Mouse (Mus musculus) E14TG2a.4 (cell line): ENCODE results near the gene Ryr2.

ENCODE experiments used
- H3K27me3 ChIP-seq: 2 replicates; pipeline ENCODE4 v1.6.1; 2014; ENCODE audit warnings: low read length, control low read depth; ENCODE audit not compliant: insufficient read depth
- H3K36me3 ChIP-seq: 2 replicates; pipeline ENCODE4 v1.6.1; 2014; ENCODE audit warnings: low read length, control low read depth; ENCODE audit not compliant: insufficient read depth
- H3K4me1 ChIP-seq: replicated peaks from 2 replicates; pipeline ENCODE4 v1.6.1; 2014; ENCODE audit warnings: low read depth, low read length, control low read depth
- H3K4me3 ChIP-seq: replicated peaks from 2 replicates; pipeline ENCODE4 v1.5.1; 2014; ENCODE audit warnings: mild to moderate bottlenecking, low read length
- H3K9me3 ChIP-seq: 2 replicates; pipeline ENCODE4 v1.6.1; 2014; ENCODE audit warnings: low read length, control low read depth
- CTCF ChIP-seq: conservative IDR thresholded peaks from 2 replicates; pipeline ENCODE4 v1.5.1; 2014; ENCODE audit warnings: low read length
- NANOG ChIP-seq: IDR thresholded peaks from 2 replicates; pipeline ENCODE4 v1.6.1; 2014; ENCODE audit warnings: borderline replicate concordance, low read length, mixed read lengths
- POU5F1 ChIP-seq: IDR thresholded peaks from 2 replicates; pipeline ENCODE4 v1.6.1; 2014; ENCODE audit warnings: low read length, borderline replicate concordance

Gene Ryr2

DNA sequence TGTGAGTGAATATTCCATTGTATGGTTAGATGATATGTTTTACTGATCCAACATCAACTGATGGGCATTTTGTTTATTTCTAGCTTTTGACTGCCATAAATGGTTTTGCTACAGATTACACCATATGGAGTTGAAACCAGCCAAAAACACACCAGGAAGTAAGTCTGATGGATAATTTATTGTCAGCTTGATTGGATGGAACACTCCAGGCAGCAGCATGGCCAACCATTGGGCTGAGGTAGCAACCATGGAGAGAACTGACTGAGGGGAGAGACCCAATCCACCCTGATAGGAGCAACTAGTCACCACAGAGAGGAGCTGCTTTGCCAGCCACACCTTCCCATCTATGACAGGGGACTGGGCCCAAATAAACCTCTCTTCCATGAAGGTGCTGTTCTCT, 19.4 kb upstream of the Ryr2 start:
- H3K36me3 ChIP-seq, result no peaks in the 10 kb centered on the region
- H3K27me3 ChIP-seq, result no peaks in the 10 kb centered on the region
- TF ChIP-seq CTCF (no peak), POU5F1 (no peak), NANOG (no peak)
- H3K4me3 ChIP-seq, result no peak overlapping the region
- H3K9me3 ChIP-seq, result no peaks in the 10 kb centered on the region; the same call in 1 of the 2 replicates
- H3K4me1 ChIP-seq, result peaks cover 6% of the 10 kb centered on the region; the same call in 1 of the 2 replicates

DNA sequence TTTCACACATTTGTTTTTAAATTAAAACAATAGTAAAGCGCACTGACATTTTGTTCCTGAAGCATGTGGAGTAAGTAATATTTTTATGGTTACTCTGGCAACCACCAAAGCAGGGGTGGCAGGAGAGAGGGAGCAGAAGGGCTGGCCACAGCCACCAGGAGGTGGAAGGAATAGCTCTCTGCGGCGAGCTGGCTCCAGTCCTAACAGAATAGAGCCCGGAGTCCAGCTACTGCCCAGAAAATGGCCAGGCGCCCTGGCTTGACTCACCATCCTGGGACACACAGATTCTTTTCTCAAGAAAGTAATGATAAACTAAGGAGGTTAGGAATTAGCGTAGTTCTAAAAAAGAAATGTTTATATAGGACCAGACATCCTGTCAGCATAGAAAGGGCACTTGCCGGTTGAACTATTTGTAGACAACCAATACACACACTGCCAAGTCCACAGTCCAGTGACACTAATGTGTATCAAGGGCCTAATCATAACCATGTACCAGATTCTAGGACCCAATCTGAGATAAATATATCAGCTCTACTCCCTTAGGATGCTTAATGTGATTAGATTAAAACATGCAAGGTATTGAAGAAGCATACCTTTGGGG, 18.3 kb upstream of the Ryr2 start:
- H3K4me1 ChIP-seq, result peaks cover 6% of the 10 kb centered on the region; the same call in 1 of the 2 replicates
- no peaks in the 10 kb centered on the region for H3K36me3 ChIP-seq
- H3K9me3 ChIP-seq, result no peaks in the 10 kb centered on the region; the same call in 1 of the 2 replicates
- no peak overlapping the region for H3K4me3 ChIP-seq
- H3K27me3 ChIP-seq, result no peaks in the 10 kb centered on the region
- TF ChIP-seq CTCF, result no peak
- TF ChIP-seq POU5F1, result no peak
- no peak for TF ChIP-seq NANOG

- Histone ChIP-seq H3K36me3 (no peaks in the 10 kb centered on the region), H3K9me3 (no peaks in the 10 kb centered on the region), H3K4me3 (no peak overlapping the region), H3K27me3 (no peaks in the 10 kb centered on the region), H3K4me1 (peaks cover 5% of the 10 kb centered on the region)
- TF ChIP-seq CTCF (no peak), NANOG (no peak), POU5F1 (no peak)
Measured at GRCm38 (mm10) chr13:12115551-12115950, 8.8 kb upstream of the Ryr2 start.

- no peaks in the 10 kb centered on the region for H3K36me3 ChIP-seq
- H3K4me1 ChIP-seq, result peaks cover 5% of the 10 kb centered on the region
- TF ChIP-seq NANOG, result no peak
- no peak for TF ChIP-seq CTCF
- no peak for TF ChIP-seq POU5F1
- no peaks in the 10 kb centered on the region for H3K9me3 ChIP-seq
- no peak overlapping the region for H3K4me3 ChIP-seq
- no peaks in the 10 kb centered on the region for H3K27me3 ChIP-seq
Measured at GRCm38 (mm10) chr13:12114816-12115215, 8.1 kb upstream of the Ryr2 start.

GRCm38 (mm10) chr13:12108955-12109354, 2.2 kb upstream of the Ryr2 start:
- H3K9me3 ChIP-seq, result no peaks in the 10 kb centered on the region
- H3K4me3 ChIP-seq, result no peak overlapping the region
- H3K4me1 ChIP-seq, result peaks cover 18% of the 10 kb centered on the region
- peaks cover 22% of the 10 kb centered on the region for H3K27me3 ChIP-seq
- TF ChIP-seq CTCF (no peak), NANOG (no peak), POU5F1 (no peak)
- H3K36me3 ChIP-seq, result no peaks in the 10 kb centered on the region

DNA sequence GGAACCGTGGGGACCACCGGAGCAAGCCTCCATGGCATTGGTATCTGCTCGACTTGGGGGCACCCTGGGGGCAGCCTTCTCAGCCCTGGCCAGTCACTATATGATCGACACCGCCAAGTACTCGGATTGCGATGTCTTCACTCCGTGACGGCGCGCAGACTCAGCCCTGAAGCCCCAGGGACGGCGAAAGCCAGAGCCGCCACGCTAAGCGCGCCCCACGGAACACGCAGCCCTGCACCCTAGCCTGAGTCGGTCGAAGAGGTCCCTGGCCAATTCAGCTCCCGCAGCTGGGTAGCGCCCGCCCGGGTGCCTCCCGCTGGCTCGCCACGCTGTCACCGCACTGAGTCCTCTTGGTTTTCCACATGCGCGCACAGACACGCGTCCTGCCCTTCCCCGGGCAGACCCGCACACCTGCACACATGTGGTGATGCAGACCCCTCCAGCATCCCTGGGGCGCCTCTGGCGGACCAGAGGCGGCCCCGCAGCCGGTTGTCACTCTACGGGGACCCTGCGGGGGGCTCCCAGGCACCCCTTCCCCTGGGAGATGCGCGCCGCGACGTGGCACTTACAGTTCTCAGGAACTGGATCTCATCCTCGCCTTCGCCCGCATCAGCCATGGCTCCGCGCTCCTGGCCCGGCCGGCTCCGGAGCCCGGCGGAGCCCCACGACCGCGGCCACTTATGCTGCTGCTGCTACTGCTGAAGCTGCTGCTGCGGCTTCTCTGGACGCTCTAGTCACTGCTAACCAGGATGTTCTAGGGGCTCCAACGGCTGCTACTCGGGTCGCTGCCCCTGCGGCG, 716 bp downstream of the Ryr2 start:
- Histone ChIP-seq H3K36me3 (no peaks in the 10 kb centered on the region), H3K27me3 (peaks cover 22% of the 10 kb centered on the region), H3K4me3 (peak overlapping the region; percentile 89), H3K4me1 (peaks cover 37% of the 10 kb centered on the region), H3K9me3 (no peaks in the 10 kb centered on the region)
- TF ChIP-seq POU5F1, result no peak
- TF ChIP-seq NANOG, result no peak
- no peak for TF ChIP-seq CTCF

DNA sequence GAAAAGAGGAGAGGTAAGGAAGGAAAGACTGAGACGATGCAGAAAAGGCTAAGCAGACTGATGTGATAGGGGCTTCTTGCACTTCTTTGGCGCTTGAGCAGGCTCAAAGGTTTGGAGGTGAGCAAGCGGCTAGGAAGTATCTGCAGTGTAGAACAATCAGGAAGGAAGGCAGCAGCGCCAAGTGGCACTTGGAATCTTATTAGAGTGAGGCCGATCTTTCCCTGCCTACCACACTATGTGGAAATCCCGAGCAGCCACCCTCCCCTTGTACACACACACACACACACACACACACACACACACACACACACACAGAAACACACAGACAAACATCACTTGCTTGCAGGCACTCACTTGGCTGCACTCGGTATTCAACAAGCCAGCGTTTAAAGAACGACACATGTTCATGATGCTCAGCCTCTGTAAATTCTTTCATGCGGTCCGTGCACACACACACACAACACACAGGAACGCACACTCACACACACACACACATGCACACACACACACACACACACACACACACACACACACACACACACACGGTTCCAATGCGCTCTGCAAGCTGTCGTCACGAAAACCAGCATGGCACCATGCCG, 1.4 kb downstream of the Ryr2 start:
- no peaks in the 10 kb centered on the region for H3K36me3 ChIP-seq
- peaks cover 22% of the 10 kb centered on the region for H3K27me3 ChIP-seq
- peaks cover 42% of the 10 kb centered on the region for H3K4me1 ChIP-seq
- H3K4me3 ChIP-seq, result peak overlapping the region; percentile 89
- H3K9me3 ChIP-seq, result no peaks in the 10 kb centered on the region
- no peak for TF ChIP-seq POU5F1
- TF ChIP-seq CTCF, result no peak
- TF ChIP-seq NANOG, result no peak

GRCm38 (mm10) chr13:12104318-12104717, 2.4 kb downstream of the Ryr2 start:
- no peaks in the 10 kb centered on the region for H3K9me3 ChIP-seq
- peaks cover 22% of the 10 kb centered on the region for H3K27me3 ChIP-seq
- peaks cover 42% of the 10 kb centered on the region for H3K4me1 ChIP-seq
- H3K36me3 ChIP-seq, result no peaks in the 10 kb centered on the region
- TF ChIP-seq CTCF (no peak), NANOG (no peak), POU5F1 (no peak)
- no peak overlapping the region for H3K4me3 ChIP-seq
